Mouse (Mus musculus) heart, adult 9 months (tissue): ENCODE measurements around the gene 2300009A05Rik.

ENCODE experiments used
- DNase-seq, 2 experiments: peaks; one replicate each; pipeline ENCODE4 v3.0.0; 2022; ENCODE audit warnings: low spot score in 2 of 2

2300009A05Rik gene

GRCm38 (mm10) chr9:63348146-63348545, 50.9 kb downstream of the 2300009A05Rik start:
- DNase-seq, result no peak

DNA sequence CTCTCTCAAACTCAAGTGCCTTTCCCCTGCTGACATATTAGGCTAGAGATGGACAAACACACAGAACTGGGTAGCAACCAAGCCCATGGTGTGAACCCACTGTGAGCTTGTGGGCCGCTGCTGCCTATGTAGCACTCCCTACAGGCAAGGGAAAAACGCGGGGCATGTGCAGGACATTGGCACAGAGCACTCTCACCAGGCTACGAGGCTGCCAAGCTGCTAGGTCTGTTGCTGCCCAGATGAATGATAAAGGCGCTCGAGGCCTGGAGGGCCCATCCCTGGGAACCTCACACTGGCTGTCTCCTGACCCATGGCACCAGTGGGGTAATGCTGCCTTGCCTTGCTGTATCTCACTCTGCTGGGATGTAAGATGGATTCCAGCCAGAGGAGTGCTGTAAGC, 53.0 kb downstream of the 2300009A05Rik start:
- peak; percentile 21 to 28 for DNase-seq
